Mouse (Mus musculus) cerebellum, adult 9-11 months (tissue): ENCODE measurements around the gene Ddx20.

Source experiments
- DNase-seq: peaks from one replicate; pipeline ENCODE4 v3.0.0; 2022

Ddx20 gene

DNA sequence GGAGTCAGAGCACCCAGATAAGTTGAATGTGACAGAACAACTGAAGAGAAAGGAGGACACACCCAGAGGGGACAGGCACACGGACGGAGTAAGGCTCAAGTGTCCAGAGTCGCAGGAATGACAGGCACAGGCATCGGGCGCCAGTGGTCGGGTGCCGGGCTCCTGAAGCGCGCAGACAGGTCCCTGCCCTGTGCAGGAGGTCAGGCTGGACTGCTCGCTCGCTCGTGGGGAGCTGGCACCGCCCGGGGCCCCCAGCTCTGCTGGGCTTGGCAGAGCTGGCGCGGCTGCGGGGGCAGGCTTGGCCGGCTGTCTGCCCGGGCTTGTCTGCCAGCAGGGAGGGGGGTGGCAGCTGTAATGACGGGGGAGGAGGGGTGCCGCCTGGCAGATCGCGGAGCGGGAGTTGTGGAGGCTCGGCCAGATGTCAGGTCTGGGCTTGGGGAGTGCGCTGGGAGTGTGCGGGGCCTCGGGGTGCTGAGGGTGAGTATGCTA, 17.7 kb upstream of the Ddx20 start:
- peak; percentile 89 for DNase-seq

- DNase-seq = peak; percentile 90
Measured at GRCm38 (mm10) chr3:105704031-105705008, 16.9 kb upstream of the Ddx20 start, which contains the start of gene Inka2. TSS of gene Inka2 (plus strand) at chr3:105704599.

GRCm38 (mm10) chr3:105703571-105703970, 16.2 kb upstream of the Ddx20 start:
- peak; percentile 53 for DNase-seq

GRCm38 (mm10) chr3:105701399-105701798, 14.0 kb upstream of the Ddx20 start:
- DNase-seq = peak; percentile 34

- peak; percentile 3 for DNase-seq
Measured at GRCm38 (mm10) chr3:105700786-105701185, 13.4 kb upstream of the Ddx20 start.

- peak; percentile 29 for DNase-seq
Measured at GRCm38 (mm10) chr3:105699241-105699933, 12.0 kb upstream of the Ddx20 start.

DNA sequence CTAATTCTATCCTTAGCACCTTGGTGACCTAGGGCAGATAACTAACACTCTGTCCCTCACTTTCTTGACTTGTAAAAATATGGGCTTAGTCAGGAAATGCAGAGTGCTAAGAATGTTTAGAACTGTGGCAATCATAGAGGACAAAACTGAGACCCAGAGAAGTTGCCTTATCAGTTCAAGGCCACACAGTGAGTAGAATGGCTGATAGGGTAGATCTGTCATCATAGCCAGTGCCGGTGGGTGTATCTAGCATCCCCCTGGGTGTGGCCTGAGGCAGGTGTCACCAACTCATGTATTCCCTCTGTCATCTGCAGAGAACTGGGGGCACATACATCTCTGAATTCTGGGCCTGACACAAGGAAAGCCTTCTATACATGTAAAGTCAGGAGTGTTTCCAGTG, 10.9 kb upstream of the Ddx20 start:
- DNase-seq = no peak

- no peak for DNase-seq
Measured at GRCm38 (mm10) chr3:105697148-105697441, 9.7 kb upstream of the Ddx20 start.

DNA sequence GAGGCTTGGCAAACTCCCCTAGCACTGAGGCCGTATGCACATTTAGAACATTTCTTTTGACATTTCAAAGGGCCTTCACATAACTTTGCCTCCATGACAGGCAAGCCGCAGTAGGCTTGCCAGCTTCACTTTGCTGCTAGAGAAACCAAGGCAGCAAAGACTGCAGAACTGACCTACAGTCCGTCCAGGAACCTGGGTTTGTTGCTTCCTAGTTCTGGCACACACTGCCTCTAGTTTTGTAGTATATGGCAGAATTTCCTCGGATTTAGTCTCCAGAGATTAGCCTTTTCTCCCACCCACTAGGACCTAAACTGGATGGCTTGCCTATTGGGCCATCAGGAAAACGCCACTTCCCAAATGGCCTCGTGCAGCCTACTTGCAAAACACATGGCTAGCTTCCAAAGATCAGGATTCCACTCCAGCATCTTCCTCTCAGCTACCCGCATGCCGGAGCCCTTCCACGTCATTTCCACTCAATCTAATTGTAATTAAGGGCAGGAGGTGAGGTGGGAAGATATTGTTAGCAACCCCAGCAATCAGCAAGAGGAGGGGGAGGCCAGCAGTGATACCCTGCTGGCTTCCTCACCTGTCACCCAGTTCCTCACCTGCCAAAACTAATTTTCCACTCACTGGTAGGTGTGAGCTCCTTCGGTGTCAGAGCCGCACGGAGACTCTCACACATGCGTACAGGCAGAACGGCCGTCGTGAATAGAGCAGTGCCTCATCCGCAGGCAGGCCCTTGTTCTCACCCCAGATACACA, 9.2 kb upstream of the Ddx20 start:
- peak; percentile 75 for DNase-seq

DNA sequence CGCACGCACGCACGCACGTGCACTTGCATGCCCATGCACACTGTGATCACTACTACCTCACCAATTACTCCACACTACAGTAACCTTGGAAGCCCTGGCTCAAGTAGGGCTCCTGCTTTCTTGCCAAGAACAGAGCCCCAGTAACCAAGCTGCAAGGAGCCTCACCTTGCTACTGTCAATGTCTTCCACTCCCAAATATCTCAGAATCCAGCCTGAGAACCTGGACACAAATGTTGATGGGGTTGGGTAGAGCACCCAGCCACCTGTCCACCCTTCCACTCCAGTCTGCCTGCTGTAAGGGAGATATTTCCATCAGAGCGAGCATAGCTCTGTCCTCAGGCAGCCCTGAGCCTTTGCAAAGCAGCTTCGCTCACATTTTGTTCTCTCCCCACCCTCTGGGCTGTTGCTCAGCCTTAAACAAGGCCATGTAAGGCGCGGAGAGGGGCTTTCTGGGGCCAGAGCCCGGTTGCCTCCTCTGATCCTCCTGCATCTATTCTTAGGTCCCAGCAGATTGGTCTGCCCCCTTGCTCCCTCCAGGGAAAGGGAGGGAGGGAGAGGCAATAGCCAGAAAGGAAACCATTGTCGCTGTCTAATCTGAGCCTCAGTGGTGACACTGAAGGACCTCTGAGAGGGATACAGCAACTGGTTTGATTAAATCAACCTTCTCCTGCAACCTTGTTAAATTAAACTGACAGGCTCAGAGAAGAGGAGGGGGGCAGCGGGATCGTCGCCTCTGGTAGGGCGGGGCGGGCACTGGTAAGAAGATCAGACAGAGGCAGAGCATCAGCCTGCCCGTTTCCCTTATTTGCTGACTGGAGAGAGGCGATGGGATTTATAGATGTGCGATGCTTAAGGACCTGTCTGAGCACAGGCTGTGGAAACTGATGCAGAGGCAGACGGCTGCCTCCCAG, 8.4 kb upstream of the Ddx20 start:
- DNase-seq = peak; percentile 81

GRCm38 (mm10) chr3:105693327-105694080, 6.1 kb upstream of the Ddx20 start:
- DNase-seq = no peak

- no peak for DNase-seq
Measured at GRCm38 (mm10) chr3:105688536-105688935, 1.2 kb upstream of the Ddx20 start.

DNA sequence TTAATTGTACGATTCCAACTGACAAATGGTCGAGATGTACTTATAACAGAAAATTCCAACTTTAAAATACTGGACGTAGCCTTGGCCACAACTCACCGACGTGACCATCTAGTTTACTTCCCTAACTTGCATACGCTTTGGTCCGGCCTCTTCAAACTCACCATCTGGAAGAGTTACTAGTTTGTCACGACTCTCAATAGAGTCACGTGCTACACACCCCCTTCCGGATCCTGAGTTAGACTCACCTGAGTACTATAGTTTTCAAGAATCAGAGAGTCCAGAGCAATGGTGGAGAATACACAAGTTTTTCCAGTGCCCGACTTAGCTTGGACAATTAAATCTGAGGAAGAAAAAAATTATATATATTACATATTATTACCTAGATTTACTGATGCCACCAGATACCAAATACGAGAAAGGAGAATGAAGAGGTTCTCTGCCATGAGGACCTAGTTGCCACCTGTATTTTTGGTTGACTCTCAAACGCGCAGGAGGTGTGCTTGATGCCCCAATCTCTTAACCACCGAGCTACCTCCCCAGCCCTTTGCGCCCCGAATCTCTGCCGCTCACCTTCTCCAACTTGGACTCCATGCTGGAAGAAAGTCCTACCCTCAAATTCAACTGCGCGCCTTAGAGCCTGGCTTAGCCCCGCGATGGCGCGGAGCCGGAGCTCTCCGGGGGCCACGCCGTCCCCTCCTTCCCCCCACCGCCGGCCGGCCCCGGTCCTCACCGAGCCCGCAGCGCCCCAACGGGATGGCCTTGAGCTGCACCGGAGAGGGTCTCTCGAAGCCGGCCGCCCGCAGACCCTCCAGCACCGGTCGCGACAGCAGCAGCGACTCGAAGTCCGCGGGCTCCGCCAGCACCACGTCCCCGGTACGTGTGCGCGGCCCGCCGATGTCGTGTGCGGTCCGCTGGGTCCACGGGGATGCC, 715 bp downstream of the Ddx20 start:
- no peak for DNase-seq

DNA sequence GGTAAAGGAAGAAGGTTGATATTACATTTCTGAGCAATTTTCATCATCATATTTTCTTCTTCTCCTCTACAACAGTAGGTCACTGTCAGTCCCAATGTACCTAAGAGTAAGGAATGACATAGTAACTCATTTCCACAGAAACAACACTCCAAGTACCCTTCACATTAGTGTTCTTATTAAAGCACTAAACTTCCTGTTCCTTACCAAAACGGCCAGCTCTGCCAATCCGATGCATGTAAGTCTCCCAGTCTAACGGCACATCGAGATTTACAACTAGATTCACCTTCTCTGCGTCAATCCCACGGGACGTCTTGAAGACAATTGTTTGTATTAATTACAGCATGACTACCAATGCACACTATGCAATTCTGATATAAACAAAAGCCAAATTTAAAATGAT, 7.0 kb downstream of the Ddx20 start:
- DNase-seq = no peak

- DNase-seq = no peak
Measured at GRCm38 (mm10) chr3:105675932-105676331, 11.4 kb downstream of the Ddx20 start.

GRCm38 (mm10) chr3:105674595-105675218, 12.7 kb downstream of the Ddx20 start:
- DNase-seq = peak; percentile 73

GRCm38 (mm10) chr3:105670801-105671200, 16.6 kb downstream of the Ddx20 start:
- DNase-seq = no peak

DNA sequence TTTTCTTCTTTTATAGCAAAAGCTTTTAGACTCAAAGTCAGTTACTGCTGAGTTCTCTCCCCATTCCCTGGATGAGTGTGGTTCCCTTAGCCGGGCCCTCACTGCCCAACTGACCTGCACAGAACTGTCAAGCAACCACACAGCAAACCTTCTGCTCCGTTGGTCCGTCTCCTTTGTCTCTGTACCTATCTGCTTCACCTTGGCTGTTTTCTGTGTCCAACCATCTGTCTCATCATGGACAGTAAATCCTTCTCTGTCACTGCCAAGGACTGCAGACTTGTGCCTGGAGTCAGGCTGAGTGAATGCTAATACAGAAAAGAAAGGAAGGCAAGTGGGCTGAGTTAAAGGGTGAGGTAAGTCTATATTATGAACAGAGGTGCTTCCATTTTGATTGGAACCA, 17.6 kb downstream of the Ddx20 start:
- no peak for DNase-seq

DNA sequence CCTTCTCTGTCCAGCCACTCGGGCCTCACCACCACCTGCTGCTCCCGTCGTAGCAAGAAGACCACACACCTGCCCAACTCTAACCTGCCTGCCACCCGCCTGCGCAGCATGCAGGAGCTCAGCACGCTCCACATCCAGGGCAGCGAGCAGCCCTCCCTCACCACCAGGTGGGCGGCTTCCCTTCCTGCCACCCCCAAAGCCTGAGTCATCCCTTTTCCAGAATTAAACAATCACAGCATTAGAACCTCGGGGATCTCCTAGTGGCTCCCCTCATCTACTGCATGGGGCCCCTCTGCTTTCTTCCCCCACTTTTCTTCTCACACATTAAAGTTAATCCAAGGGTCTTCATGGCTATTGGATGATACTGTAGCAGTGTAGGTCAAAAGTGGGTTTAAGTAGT, 19.2 kb downstream of the Ddx20 start:
- DNase-seq = no peak
